Mouse (Mus musculus) hindbrain, embryonic 11.5 days (tissue): ENCODE results near the gene Fars2. TPM values are rescaled to one million over a fixed set of nuclear protein-coding genes. Genes with fewer than 3 reads are reported as not detected.

ENCODE experiments used
- ATAC-seq: fragments of 200-750 bp; cut with Nextera tagmentation; 2 replicates; pipeline ENCODE4 v1.8.0; 2017; ENCODE audit warnings: mild to moderate bottlenecking, moderate TSS enrichment, moderate library complexity; ENCODE audit not compliant: low FRiP score
- DNase-seq: peaks from one replicate; pipeline ENCODE4 v3.0.0-alpha.2; 2015; ENCODE audit warnings: low spot score
- H3K27ac ChIP-seq: fragments of 300-500 bp; sonication (generic); 2 replicates; pipeline ENCODE4 v1.5.1; 2014; ENCODE audit warnings: mild to moderate bottlenecking, low read depth, low read length
- H3K27me3 ChIP-seq: fragments of 300-500 bp; sonication (generic); 2 replicates; pipeline ENCODE4 v1.6.1; 2014; ENCODE audit warnings: mild to moderate bottlenecking, low read length, moderate library complexity, mixed read lengths; ENCODE audit not compliant: control insufficient read depth, insufficient read depth
- H3K36me3 ChIP-seq: fragments of 300-500 bp; sonication (generic); 2 replicates; pipeline ENCODE4 v1.6.1; 2014; ENCODE audit warnings: mild to moderate bottlenecking, low read length, moderate library complexity, mixed read lengths; ENCODE audit not compliant: control insufficient read depth, insufficient read depth
- H3K4me1 ChIP-seq: fragments of 300-500 bp; sonication (generic); replicated peaks from 2 replicates; pipeline ENCODE4 v1.6.1; 2014; ENCODE audit warnings: low read length, mixed read lengths; ENCODE audit not compliant: control insufficient read depth, insufficient read depth
- H3K4me2 ChIP-seq: fragments of 300-500 bp; sonication (generic); replicated peaks from 2 replicates; pipeline ENCODE4 v1.6.1; 2014; ENCODE audit warnings: mild to moderate bottlenecking, low read depth, low read length
- H3K4me3 ChIP-seq: fragments of 300-500 bp; sonication (generic); 2 replicates; pipeline ENCODE4 v1.5.1; 2014; ENCODE audit warnings: low read depth, low read length
- H3K9ac ChIP-seq: fragments of 300-500 bp; sonication (generic); 2 replicates; pipeline ENCODE4 v1.6.1; 2014; ENCODE audit warnings: low read depth, low read length
- H3K9me3 ChIP-seq: fragments of 300-500 bp; sonication (generic); 2 replicates; pipeline ENCODE4 v1.6.1; 2016; ENCODE audit warnings: low read length; ENCODE audit not compliant: control insufficient read depth
- WGBS: fragments of 180-500 bp; shearing (Covaris S2); extraction: QIAGEN DNeasy Blood & Tissue Kit; methylation state at CpG from one replicate; pipeline ENCODE4 v1.1.7; 2014; 5-methylcytosine and 5-hydroxymethylcytosine counted together
- polyA plus RNA-seq: library from polyadenylated mRNA; unstranded; fragments of >200 nt; fragmentation: Nextera tagmentation; extraction: Ambion mirVana; gene quantifications from 2 replicates; pipeline ENCODE4 v1.2.1, GENCODE M21; 2014

Gene Fars2
- polyA plus RNA-seq, 1 experiment from 2014 or later = 31.1 TPM

DNA sequence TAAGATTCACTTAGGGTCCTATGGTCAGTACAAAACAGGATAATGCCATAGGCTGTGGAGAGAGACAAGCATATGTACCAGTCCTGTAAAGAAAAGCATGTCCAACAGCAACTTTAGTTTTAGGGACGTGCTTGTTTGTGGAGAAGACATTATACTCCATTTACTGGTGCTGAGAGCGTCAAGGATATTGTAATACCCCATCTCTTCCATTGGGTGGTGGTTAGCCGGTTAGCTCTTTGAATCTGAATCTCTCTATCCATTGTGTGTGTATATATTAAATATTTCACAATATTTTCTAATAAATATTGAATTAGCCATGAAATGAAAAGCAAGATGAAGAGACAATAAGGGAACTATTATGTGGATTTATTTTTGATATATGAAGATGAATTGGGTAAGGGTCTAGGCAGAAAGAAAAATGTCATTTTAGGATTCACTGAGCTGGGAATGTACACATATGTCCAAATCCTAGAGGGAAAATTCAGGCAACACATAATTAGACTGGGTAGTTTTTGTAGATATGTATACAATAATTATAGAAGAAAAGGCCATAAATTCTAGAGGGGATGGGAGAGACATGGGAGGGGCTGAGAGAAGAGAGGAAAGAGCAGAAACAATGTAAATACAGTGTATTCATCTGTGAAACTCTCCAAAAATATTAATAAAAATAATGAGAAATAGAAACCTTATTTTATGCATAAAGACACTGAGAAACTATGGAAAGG lies 435.5 kb downstream of the Fars2 start:
- H3K9ac ChIP-seq = no peak overlapping the region
- no peak overlapping the region for H3K4me3 ChIP-seq
- no peaks in the 10 kb centered on the region for H3K36me3 ChIP-seq
- DNase-seq = no peak
- no peaks in the 10 kb centered on the region for H3K9me3 ChIP-seq
- 80% methylated on average over 3 of the region's 3 CpGs for WGBS
- ATAC-seq = no peak
- no peaks in the 10 kb centered on the region for H3K4me1 ChIP-seq
- no peaks in the 10 kb centered on the region for H3K27me3 ChIP-seq
- no peak overlapping the region for H3K27ac ChIP-seq
- H3K4me2 ChIP-seq = no peak overlapping the region

GRCm38 (mm10) chr13:36553247-36553642 lies 436.0 kb downstream of the Fars2 start:
- H3K4me3 ChIP-seq = no peak overlapping the region
- no peaks in the 10 kb centered on the region for H3K4me1 ChIP-seq
- no peaks in the 10 kb centered on the region for H3K36me3 ChIP-seq
- 84% methylated on average over 5 of the region's 5 CpGs for WGBS
- no peaks in the 10 kb centered on the region for H3K9me3 ChIP-seq
- no peak overlapping the region for H3K4me2 ChIP-seq
- no peak for DNase-seq
- no peak for ATAC-seq
- H3K9ac ChIP-seq = no peak overlapping the region
- H3K27ac ChIP-seq = no peak overlapping the region
- H3K27me3 ChIP-seq = no peaks in the 10 kb centered on the region

DNA sequence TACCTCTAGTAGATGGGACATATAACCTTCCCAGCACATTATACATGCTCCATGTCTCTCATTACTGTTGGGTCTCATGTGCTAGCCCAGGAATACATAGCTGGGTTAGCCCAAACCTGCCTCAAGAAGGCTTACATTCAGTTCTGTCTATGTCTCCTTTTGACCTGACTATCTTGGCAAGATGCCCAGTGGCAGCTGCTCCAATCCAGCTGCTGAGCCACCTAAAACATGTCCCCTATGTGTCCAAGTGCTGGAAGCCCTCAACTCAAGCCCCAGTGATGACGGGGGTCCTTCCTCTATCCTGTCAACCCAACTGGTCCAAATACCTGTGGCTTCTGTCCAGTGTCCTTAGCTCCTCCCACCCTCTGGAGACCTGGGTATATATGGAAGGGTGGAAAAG lies 437.5 kb downstream of the Fars2 start:
- DNase-seq (no peak), ATAC-seq (no peak)
- H3K4me2 ChIP-seq = no peak overlapping the region
- H3K27ac ChIP-seq = no peak overlapping the region
- no peaks in the 10 kb centered on the region for H3K36me3 ChIP-seq
- H3K4me1 ChIP-seq = no peaks in the 10 kb centered on the region
- no peaks in the 10 kb centered on the region for H3K27me3 ChIP-seq
- H3K4me3 ChIP-seq = no peak overlapping the region
- H3K9ac ChIP-seq = no peak overlapping the region
- no peaks in the 10 kb centered on the region for H3K9me3 ChIP-seq
- WGBS = 93% methylated on average over 1 of the region's 1 CpGs

DNA sequence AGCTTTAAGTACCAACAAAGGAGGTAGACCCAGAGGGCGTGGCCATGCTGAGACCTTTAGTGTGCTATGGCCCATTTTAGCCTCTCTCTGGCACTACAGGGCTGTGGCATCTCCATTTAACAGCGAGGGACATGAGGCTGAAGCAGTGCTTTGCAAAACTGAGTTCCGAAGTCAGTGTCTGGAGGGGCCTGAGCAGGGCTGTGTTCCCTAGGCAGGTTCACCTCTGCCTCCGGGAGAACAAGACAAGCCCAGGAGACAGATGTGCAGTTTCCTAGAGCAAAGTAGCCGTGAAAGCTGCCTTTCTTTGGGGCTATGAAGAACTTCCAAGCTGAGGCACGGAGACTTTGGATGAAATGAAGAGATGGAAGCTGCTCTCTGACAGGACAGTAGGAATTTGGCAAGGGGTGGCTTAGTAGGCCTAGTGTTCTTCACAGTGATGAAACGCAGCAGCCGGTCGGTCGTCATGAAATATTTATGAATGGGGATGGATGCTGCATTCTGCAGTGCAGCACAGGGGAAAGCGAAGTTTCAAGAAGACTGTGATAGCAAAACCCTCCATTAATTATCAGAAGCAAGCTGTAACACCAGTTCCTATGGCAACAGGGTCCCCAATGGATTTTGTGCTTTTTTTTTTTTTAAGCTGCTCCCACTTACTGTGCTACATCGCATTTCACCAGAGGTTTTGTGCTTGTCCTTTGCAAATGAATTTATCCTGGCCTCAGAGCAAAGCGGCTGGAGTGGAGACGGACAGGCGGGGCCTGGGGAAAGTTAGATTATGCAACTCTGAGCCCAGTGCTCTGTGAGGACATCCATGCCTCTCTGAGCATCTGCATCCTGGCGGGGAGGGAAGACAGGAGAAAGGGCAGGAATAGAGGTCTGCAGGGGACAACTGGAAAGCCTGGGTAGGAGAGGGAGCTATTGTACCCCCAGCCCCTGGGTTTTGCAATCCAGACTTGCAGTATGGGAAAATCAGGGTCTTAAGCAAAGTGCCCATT lies 445.5 kb downstream of the Fars2 start:
- 49% methylated on average over 16 of the region's 16 CpGs for WGBS
- DNase-seq = peak; percentile 31
- peak overlapping the region; percentile 14 for H3K4me2 ChIP-seq
- no peaks in the 10 kb centered on the region for H3K27me3 ChIP-seq
- H3K9ac ChIP-seq = no peak overlapping the region
- H3K4me3 ChIP-seq = no peak overlapping the region
- ATAC-seq = peak; percentile 63
- H3K4me1 ChIP-seq = peaks cover 5% of the 10 kb centered on the region; the same call in 1 of the 2 replicates
- H3K36me3 ChIP-seq = no peaks in the 10 kb centered on the region
- H3K27ac ChIP-seq = peak overlapping the region; percentile 71
- no peaks in the 10 kb centered on the region for H3K9me3 ChIP-seq

DNA sequence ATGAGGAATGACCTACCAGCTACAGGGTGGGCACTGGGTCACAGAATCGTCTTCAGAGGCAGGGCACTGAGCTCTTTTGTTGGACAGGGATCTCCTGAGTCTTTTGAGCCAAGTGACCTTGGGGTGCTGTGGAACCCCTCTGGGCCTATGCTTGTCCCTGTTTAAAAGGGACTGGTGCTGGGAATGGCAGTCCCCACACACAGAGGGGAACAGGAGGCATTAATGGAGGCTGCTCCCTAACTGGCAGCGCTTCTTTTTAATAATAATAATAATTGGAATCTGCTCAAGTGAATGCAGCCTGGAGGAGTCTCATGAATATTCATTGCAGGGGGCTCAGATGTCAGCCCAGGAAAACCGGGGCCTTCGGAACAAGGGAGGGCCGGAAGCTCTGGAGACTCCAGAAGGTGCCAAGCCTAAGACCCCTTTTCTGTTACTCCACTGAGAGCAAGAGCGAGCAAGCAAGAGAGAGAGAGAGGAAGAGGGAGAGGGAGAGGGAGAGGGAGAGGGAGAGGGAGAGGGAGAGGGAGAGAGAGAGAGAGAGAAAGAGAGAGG lies 447.6 kb downstream of the Fars2 start:
- Histone ChIP-seq H3K27me3 (no peaks in the 10 kb centered on the region), H3K9me3 (no peaks in the 10 kb centered on the region), H3K4me3 (no peak overlapping the region), H3K4me1 (peaks cover 5% of the 10 kb centered on the region; the same call in 1 of the 2 replicates), H3K9ac (no peak overlapping the region), H3K36me3 (no peaks in the 10 kb centered on the region), H3K4me2 (no peak overlapping the region), H3K27ac (peak overlapping the region; percentile 48)
- WGBS = 30% methylated on average over 6 of the region's 6 CpGs
- ATAC-seq (peak; percentile 77), DNase-seq (peak; percentile 39)

- no peaks in the 10 kb centered on the region for H3K36me3 ChIP-seq
- WGBS = 58% methylated on average over 4 of the region's 4 CpGs
- no peaks in the 10 kb centered on the region for H3K27me3 ChIP-seq
- H3K9me3 ChIP-seq = no peaks in the 10 kb centered on the region
- DNase-seq (no peak), ATAC-seq (no peak)
- no peaks in the 10 kb centered on the region for H3K4me1 ChIP-seq
- H3K27ac ChIP-seq = no peak overlapping the region
- H3K4me2 ChIP-seq = no peak overlapping the region
- no peak overlapping the region for H3K9ac ChIP-seq
- H3K4me3 ChIP-seq = no peak overlapping the region
Observed at GRCm38 (mm10) chr13:36576781-36577180, 459.6 kb downstream of the Fars2 start.

- no peak overlapping the region for H3K4me2 ChIP-seq
- no peak overlapping the region for H3K4me3 ChIP-seq
- no peak overlapping the region; the same call in 1 of the 2 replicates for H3K27ac ChIP-seq
- H3K4me1 ChIP-seq = no peaks in the 10 kb centered on the region
- no peaks in the 10 kb centered on the region for H3K9me3 ChIP-seq
- ATAC-seq (peak; percentile 47), DNase-seq (no peak)
- 55% methylated on average over 7 of the region's 7 CpGs for WGBS
- H3K9ac ChIP-seq = no peak overlapping the region
- H3K27me3 ChIP-seq = no peaks in the 10 kb centered on the region
- H3K36me3 ChIP-seq = no peaks in the 10 kb centered on the region
Observed at GRCm38 (mm10) chr13:36577916-36578568, 460.8 kb downstream of the Fars2 start.

DNA sequence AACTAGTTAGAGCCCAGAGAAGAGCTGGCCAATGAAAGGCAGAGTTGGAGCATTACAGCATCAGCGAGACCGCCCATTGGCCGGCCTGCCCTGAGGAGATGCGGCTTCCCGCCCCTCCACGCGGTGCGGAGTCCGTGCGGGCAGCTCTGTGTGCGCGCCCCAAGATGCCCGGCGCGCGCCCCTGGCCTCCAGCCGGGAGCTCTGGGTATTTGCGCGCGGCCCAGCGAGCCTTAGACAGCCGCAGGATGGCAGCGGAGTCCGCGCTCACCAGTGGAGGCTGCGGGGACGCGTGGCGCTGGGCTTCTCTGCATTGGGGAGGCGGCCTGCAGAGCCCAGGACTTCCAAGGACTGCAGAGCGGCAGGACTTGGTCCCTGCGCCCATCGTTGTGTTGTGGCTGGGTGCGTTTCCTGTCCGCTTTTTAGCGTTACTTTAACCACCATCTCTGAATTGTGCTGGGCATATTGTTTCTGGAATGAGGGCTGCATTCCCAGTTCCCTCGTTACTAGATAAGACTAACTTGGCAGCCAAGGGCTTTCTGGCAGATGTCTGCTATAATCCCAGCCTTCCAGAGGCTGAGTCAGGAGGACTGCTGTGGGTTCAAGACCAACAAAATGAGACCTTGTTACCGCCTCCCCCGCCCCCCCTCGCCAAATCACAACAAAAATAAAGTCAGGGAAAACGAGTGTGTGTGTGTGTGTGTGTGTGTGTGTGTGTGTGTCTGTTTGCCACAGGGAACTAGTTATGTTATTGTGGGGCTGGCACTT lies 461.5 kb downstream of the Fars2 start:
- Histone ChIP-seq H3K4me3 (peak overlapping the region; percentile 35), H3K9ac (peak overlapping the region; percentile 55), H3K4me1 (no peaks in the 10 kb centered on the region), H3K9me3 (no peaks in the 10 kb centered on the region), H3K36me3 (no peaks in the 10 kb centered on the region), H3K27ac (peak overlapping the region; percentile 71), H3K27me3 (no peaks in the 10 kb centered on the region), H3K4me2 (peak overlapping the region; percentile 63)
- DNase-seq (peak; percentile 89), ATAC-seq (peak; percentile 95)
- 3% methylated on average over 41 of the region's 41 CpGs for WGBS
